Mouse (Mus musculus) heart, embryonic 15.5 days (tissue): Measurements from ENCODE around the gene P2rx3. TPM values are rescaled to one million over a fixed set of nuclear protein-coding genes. Genes with fewer than 3 reads are reported as not detected.

Experiments
- ATAC-seq: fragments of 200-750 bp; cut with Nextera tagmentation; replicated peaks from 2 replicates; pipeline ENCODE4 v1.8.0; 2017; ENCODE audit warnings: low read depth, moderate TSS enrichment; ENCODE audit not compliant: insufficient number of reproducible peaks, insufficient read depth, low FRiP score
- H3K27ac ChIP-seq: fragments of 300-500 bp; sonication (generic); 2 replicates; pipeline ENCODE4 v1.5.1; 2015; ENCODE audit warnings: mild to moderate bottlenecking, inconsistent platforms
- H3K27me3 ChIP-seq: fragments of 300-500 bp; sonication (generic); 2 replicates; pipeline ENCODE4 v1.6.1; 2015; ENCODE audit warnings: inconsistent platforms
- H3K36me3 ChIP-seq: fragments of 300-500 bp; sonication (generic); 2 replicates; pipeline ENCODE4 v1.6.1; 2015; ENCODE audit warnings: mild to moderate bottlenecking, inconsistent platforms
- H3K4me1 ChIP-seq: fragments of 300-500 bp; sonication (generic); replicated peaks from 2 replicates; pipeline ENCODE4 v1.6.1; 2015; ENCODE audit warnings: inconsistent platforms
- H3K4me2 ChIP-seq: fragments of 300-500 bp; sonication (generic); 2 replicates; pipeline ENCODE4 v1.6.1; 2015; ENCODE audit warnings: inconsistent platforms, mild to moderate bottlenecking, moderate library complexity
- H3K4me3 ChIP-seq: fragments of 300-500 bp; sonication (generic); 2 replicates; pipeline ENCODE4 v1.5.1; 2015; ENCODE audit warnings: mild to moderate bottlenecking, inconsistent platforms
- H3K9ac ChIP-seq: fragments of 300-500 bp; sonication (generic); 2 replicates; pipeline ENCODE4 v1.6.1; 2015; ENCODE audit warnings: mild to moderate bottlenecking, inconsistent platforms
- H3K9me3 ChIP-seq: fragments of 300-500 bp; sonication (generic); replicated peaks from 2 replicates; pipeline ENCODE4 v1.6.1; 2016; ENCODE audit warnings: inconsistent platforms
- WGBS: fragments of 180-500 bp; shearing (Covaris S2); methylation state at CpG from one replicate; pipeline ENCODE4 v1.1.7; 2015; ENCODE audit warnings: mixed read lengths; 5-methylcytosine and 5-hydroxymethylcytosine counted together
- polyA plus RNA-seq: library from polyadenylated mRNA; unstranded; fragments of >200 nt; fragmentation: Nextera tagmentation; extraction: Ambion mirVana; gene quantifications from 2 replicates; pipeline ENCODE4 v1.2.1, GENCODE M21; 2015

Gene P2rx3
- 0.33 and 0.68 TPM in 2 replicates for polyA plus RNA-seq

- Histone ChIP-seq H3K27me3 (no peaks in the 10 kb centered on the region), H3K27ac (peak within 1 kb of the TSS; percentile 62), H3K4me2 (peak within 1 kb of the TSS; percentile 70), H3K9me3 (no peaks in the 10 kb centered on the region), H3K36me3 (peaks cover 30% of the 10 kb centered on the region), H3K4me3 (peak within 1 kb of the TSS; percentile 73), H3K9ac (peak within 1 kb of the TSS; percentile 81), H3K4me1 (peaks cover 14% of the 10 kb centered on the region)
- under 1% methylated on average over 66 of the region's 66 CpGs for WGBS
- peak; percentile 92 for ATAC-seq
Measured at GRCm38 (mm10) chr2:85037047-85038026, at the start of gene P2rx3, which contains the start of gene Ssrp1. TSS of gene P2rx3 (minus strand) at chr2:85037462. TSS of gene Ssrp1 (plus strand) at chr2:85037234.

- no peaks in the 10 kb centered on the region for H3K4me1 ChIP-seq
- H3K27ac ChIP-seq, result no peak overlapping the region
- H3K9me3 ChIP-seq, result no peaks in the 10 kb centered on the region
- H3K9ac ChIP-seq, result no peak overlapping the region
- H3K27me3 ChIP-seq, result no peaks in the 10 kb centered on the region
- H3K4me3 ChIP-seq, result no peak overlapping the region
- peaks cover 15% of the 10 kb centered on the region for H3K36me3 ChIP-seq
- 65% methylated on average over 5 of the region's 5 CpGs for WGBS
- ATAC-seq, result no peak
- H3K4me2 ChIP-seq, result no peak overlapping the region
Measured at GRCm38 (mm10) chr2:85073751-85074150, 36.5 kb upstream of the P2rx3 start.

- ATAC-seq, result no peak
- Histone ChIP-seq H3K27me3 (no peaks in the 10 kb centered on the region), H3K4me3 (no peak overlapping the region), H3K27ac (no peak overlapping the region), H3K4me1 (0 out of 2 replicates have a peak, but pooled peaks cover 6% of the 10 kb centered on the region), H3K9ac (no peak overlapping the region), H3K4me2 (no peak overlapping the region), H3K36me3 (peaks cover 15% of the 10 kb centered on the region), H3K9me3 (no peaks in the 10 kb centered on the region)
- 85% methylated on average over 5 of the region's 5 CpGs for WGBS
Measured at GRCm38 (mm10) chr2:85071921-85072320, 34.7 kb upstream of the P2rx3 start.

GRCm38 (mm10) chr2:85070086-85070485 lies 32.8 kb upstream of the P2rx3 start:
- Histone ChIP-seq H3K9me3 (no peaks in the 10 kb centered on the region), H3K36me3 (peaks cover 15% of the 10 kb centered on the region), H3K4me3 (no peak overlapping the region), H3K27me3 (no peaks in the 10 kb centered on the region), H3K4me1 (0 out of 2 replicates have a peak, but pooled peaks cover 6% of the 10 kb centered on the region), H3K4me2 (no peak overlapping the region), H3K27ac (no peak overlapping the region), H3K9ac (no peak overlapping the region)
- WGBS, result 80% methylated on average over 15 of the region's 15 CpGs
- no peak for ATAC-seq

GRCm38 (mm10) chr2:85068626-85069025 lies 31.4 kb upstream of the P2rx3 start:
- Histone ChIP-seq H3K4me2 (no peak overlapping the region), H3K27ac (no peak overlapping the region), H3K9me3 (no peaks in the 10 kb centered on the region), H3K9ac (no peak overlapping the region), H3K4me1 (0 out of 2 replicates have a peak, but pooled peaks cover 6% of the 10 kb centered on the region), H3K36me3 (peaks cover 19% of the 10 kb centered on the region), H3K4me3 (no peak overlapping the region), H3K27me3 (no peaks in the 10 kb centered on the region)
- ATAC-seq, result no peak
- 71% methylated on average over 2 of the region's 2 CpGs for WGBS

- no peak; the same call in 1 of the 2 replicates for ATAC-seq
- Histone ChIP-seq H3K27me3 (no peaks in the 10 kb centered on the region), H3K4me1 (0 out of 2 replicates have a peak, but pooled peaks cover 6% of the 10 kb centered on the region), H3K9ac (no peak overlapping the region), H3K27ac (no peak overlapping the region), H3K4me2 (no peak overlapping the region), H3K36me3 (peaks cover 23% of the 10 kb centered on the region), H3K4me3 (no peak overlapping the region), H3K9me3 (no peaks in the 10 kb centered on the region)
- WGBS, result 54% methylated on average over 10 of the region's 10 CpGs
Measured at GRCm38 (mm10) chr2:85067903-85068625, 30.8 kb upstream of the P2rx3 start.

GRCm38 (mm10) chr2:85066937-85067336 lies 29.7 kb upstream of the P2rx3 start:
- no peak overlapping the region for H3K4me2 ChIP-seq
- no peak overlapping the region for H3K4me3 ChIP-seq
- H3K4me1 ChIP-seq, result 0 out of 2 replicates have a peak, but pooled peaks cover 6% of the 10 kb centered on the region
- ATAC-seq, result no peak
- no peaks in the 10 kb centered on the region for H3K27me3 ChIP-seq
- WGBS, result 87% methylated on average over 5 of the region's 5 CpGs
- H3K27ac ChIP-seq, result no peak overlapping the region
- peaks cover 26% of the 10 kb centered on the region for H3K36me3 ChIP-seq
- H3K9ac ChIP-seq, result no peak overlapping the region
- no peaks in the 10 kb centered on the region for H3K9me3 ChIP-seq

- no peak overlapping the region for H3K4me3 ChIP-seq
- H3K9ac ChIP-seq, result no peak overlapping the region
- peaks cover 18% of the 10 kb centered on the region for H3K4me1 ChIP-seq
- no peaks in the 10 kb centered on the region for H3K9me3 ChIP-seq
- 0 out of 2 replicates have a peak, but pooled peaks cover 20% of the 10 kb centered on the region for H3K36me3 ChIP-seq
- H3K27ac ChIP-seq, result no peak overlapping the region
- no peaks in the 10 kb centered on the region for H3K27me3 ChIP-seq
- 79% methylated on average over 12 of the region's 12 CpGs for WGBS
- H3K4me2 ChIP-seq, result no peak overlapping the region
- no peak for ATAC-seq
Measured at GRCm38 (mm10) chr2:85065141-85065875, 28.0 kb upstream of the P2rx3 start.

- peaks cover 17% of the 10 kb centered on the region for H3K4me1 ChIP-seq
- H3K27ac ChIP-seq, result no peak overlapping the region
- peaks cover 42% of the 10 kb centered on the region for H3K36me3 ChIP-seq
- no peaks in the 10 kb centered on the region for H3K27me3 ChIP-seq
- peak overlapping the region; percentile 51; the same call in 1 of the 2 replicates for H3K9ac ChIP-seq
- ATAC-seq, result no peak; the same call in 1 of the 2 replicates
- H3K4me3 ChIP-seq, result peak overlapping the region; percentile 47
- WGBS, result 22% methylated on average over 10 of the region's 10 CpGs
- H3K9me3 ChIP-seq, result no peaks in the 10 kb centered on the region
- H3K4me2 ChIP-seq, result peak overlapping the region; percentile 78
Measured at GRCm38 (mm10) chr2:85061107-85061541, 23.9 kb upstream of the P2rx3 start.

GRCm38 (mm10) chr2:85060591-85061060 lies 23.4 kb upstream of the P2rx3 start:
- peaks cover 22% of the 10 kb centered on the region for H3K4me1 ChIP-seq
- ATAC-seq, result peak; percentile 72
- peak overlapping the region; percentile 47 for H3K4me3 ChIP-seq
- H3K4me2 ChIP-seq, result peak overlapping the region; percentile 78
- H3K27me3 ChIP-seq, result no peaks in the 10 kb centered on the region
- H3K36me3 ChIP-seq, result peaks cover 42% of the 10 kb centered on the region
- no peaks in the 10 kb centered on the region for H3K9me3 ChIP-seq
- H3K9ac ChIP-seq, result peak overlapping the region; percentile 51; the same call in 1 of the 2 replicates
- peak overlapping the region; percentile 51; the same call in 1 of the 2 replicates for H3K27ac ChIP-seq
- WGBS, result 3% methylated on average over 11 of the region's 11 CpGs
